Mouse (Mus musculus) MEL (cell line): ENCODE data around the gene Lpcat3. TPM values are rescaled to one million over a fixed set of nuclear protein-coding genes. Genes with fewer than 3 reads are reported as not detected.
A peak's percentile ranks its signal among the peaks of the same experiment; 100 is the strongest.

Experiments
- DNase-seq: peaks from one replicate; pipeline ENCODE4 v3.0.0; 2011; ENCODE audit warnings: low read depth, low spot score
- H3K27ac ChIP-seq: 2 replicates; pipeline ENCODE4 v1.5.1; 2012; ENCODE audit warnings: low read depth, mild to moderate bottlenecking, control low read depth, low read length, moderate library complexity; ENCODE audit not compliant: control insufficient read depth
- H3K27me3 ChIP-seq, 2 experiments: fragments of 150-350 bp in 1 of 2; sonication (generic) in 1 of 2; 2 replicates each; pipeline ENCODE4 v1.6.1; 2012; ENCODE audit warnings: low read length in 2 of 2, mild to moderate bottlenecking in 2 of 2, improper control_type of control experiment in 1 of 2, moderate library complexity in 1 of 2; ENCODE audit not compliant: insufficient read depth in 2 of 2, control insufficient read depth in 1 of 2
- H3K36me3 ChIP-seq, 2 experiments: 2 replicates each; pipeline ENCODE4 v1.6.1; 2012 to 2014; ENCODE audit warnings: low read length in 2 of 2, improper control_type of control experiment in 1 of 2, inconsistent platforms in 1 of 2, mild to moderate bottlenecking in 1 of 2; ENCODE audit not compliant: insufficient read depth in 2 of 2, control insufficient read depth in 1 of 2
- H3K4me1 ChIP-seq, 2 experiments: fragments of 150-350 bp in 1 of 2; sonication (generic) in 1 of 2; 2 replicates each; pipeline ENCODE4 v1.6.1; 2012; ENCODE audit warnings: low read length in 2 of 2, improper control_type of control experiment in 1 of 2, mild to moderate bottlenecking in 1 of 2; ENCODE audit not compliant: insufficient read depth in 2 of 2, control insufficient read depth in 1 of 2
- H3K4me3 ChIP-seq, 2 experiments: fragments of 150-350 bp in 1 of 2; sonication (generic) in 1 of 2; 2 replicates each; pipeline ENCODE4 v1.5.1; 2012; ENCODE audit warnings: low read depth in 2 of 2, low read length in 2 of 2, mild to moderate bottlenecking in 2 of 2, moderate library complexity in 2 of 2, control low read depth in 1 of 2, improper control_type of control experiment in 1 of 2; ENCODE audit not compliant: control insufficient read depth in 1 of 2, insufficient read depth in 1 of 2
- H3K79me2 ChIP-seq: 2 replicates; pipeline ENCODE4 v1.6.1; 2012; ENCODE audit warnings: mild to moderate bottlenecking, low read length, moderate library complexity; ENCODE audit not compliant: control insufficient read depth, poor library complexity, insufficient read depth
- H3K9ac ChIP-seq: 2 replicates; pipeline ENCODE4 v1.6.1; 2012; ENCODE audit warnings: low read depth, mild to moderate bottlenecking, control low read depth, low read length, moderate library complexity; ENCODE audit not compliant: control insufficient read depth, poor library complexity, severe bottlenecking
- H3K9me3 ChIP-seq: fragments of 150-350 bp; sonication (generic); replicated peaks from 2 replicates; pipeline ENCODE4 v1.6.1; 2012; ENCODE audit warnings: mild to moderate bottlenecking, low read length, improper control_type of control experiment, moderate library complexity; ENCODE audit not compliant: insufficient read depth
- BHLHE40 ChIP-seq: IDR thresholded peaks from 2 replicates; pipeline ENCODE4 v1.6.1; 2012; ENCODE audit warnings: low read depth, mild to moderate bottlenecking, inconsistent platforms, low read length, improper control_type of control experiment, borderline replicate concordance
- ELF1 ChIP-seq: IDR thresholded peaks from 2 replicates; pipeline ENCODE4 v1.6.1; 2014; ENCODE audit warnings: low read depth, mild to moderate bottlenecking, inconsistent platforms, low read length, improper control_type of control experiment, moderate library complexity
- EP300 ChIP-seq, 2 experiments: IDR thresholded peaks; 2 replicates each; pipeline ENCODE4 v1.6.1; 2011; ENCODE audit warnings: improper control_type of control experiment in 2 of 2, low read length in 2 of 2, low read depth in 1 of 2, mild to moderate bottlenecking in 1 of 2
- ETS1 ChIP-seq: IDR thresholded peaks from 2 replicates; pipeline ENCODE4 v1.6.1; 2012; ENCODE audit warnings: low read depth, mild to moderate bottlenecking, inconsistent platforms, low read length, improper control_type of control experiment, moderate library complexity
- GATA1 ChIP-seq: IDR thresholded peaks from 2 replicates; pipeline ENCODE4 v1.6.1; 2011; ENCODE audit warnings: low read depth, low read length, improper control_type of control experiment
- HCFC1 ChIP-seq: IDR thresholded peaks from 2 replicates; pipeline ENCODE4 v1.6.1; 2012; ENCODE audit warnings: low read depth, mild to moderate bottlenecking, inconsistent platforms, low read length, improper control_type of control experiment, moderate library complexity
- JUND ChIP-seq: IDR thresholded peaks from 2 replicates; pipeline ENCODE4 v1.6.1; 2011; ENCODE audit warnings: low read depth, mild to moderate bottlenecking, improper control_type of control experiment, low read length
- MAFK ChIP-seq: IDR thresholded peaks from 2 replicates; pipeline ENCODE4 v1.6.1; 2011; ENCODE audit warnings: low read depth, mild to moderate bottlenecking, low read length, improper control_type of control experiment, borderline replicate concordance
- MYB ChIP-seq: IDR thresholded peaks from 2 replicates; pipeline ENCODE4 v1.6.1; 2011; ENCODE audit warnings: mild to moderate bottlenecking, low read depth, low read length, improper control_type of control experiment
- RAD21 ChIP-seq: IDR thresholded peaks from 2 replicates; pipeline ENCODE4 v1.6.1; 2011; ENCODE audit warnings: mild to moderate bottlenecking, low read depth, low read length, improper control_type of control experiment
- SIN3A ChIP-seq: IDR thresholded peaks from 2 replicates; pipeline ENCODE4 v1.6.1; 2012; ENCODE audit warnings: low read length, improper control_type of control experiment, inconsistent platforms
- SMC3 ChIP-seq: IDR thresholded peaks from 2 replicates; pipeline ENCODE4 v1.6.1; 2011; ENCODE audit warnings: low read depth, low read length, improper control_type of control experiment
- TAL1 ChIP-seq: IDR thresholded peaks from 2 replicates; pipeline ENCODE4 v1.6.1; 2012; ENCODE audit warnings: mild to moderate bottlenecking, inconsistent platforms, low read length, moderate library complexity, mixed read lengths
- TBP ChIP-seq: IDR thresholded peaks from 2 replicates; pipeline ENCODE4 v1.8.0; 2011; ENCODE audit warnings: low read depth, low read length, improper control_type of control experiment
- TCF12 ChIP-seq: IDR thresholded peaks from 2 replicates; pipeline ENCODE4 v1.6.1; 2014; ENCODE audit warnings: low read depth, mild to moderate bottlenecking, inconsistent platforms, low read length, improper control_type of control experiment, moderate library complexity
- USF2 ChIP-seq, 2 experiments: IDR thresholded peaks; 2 replicates each; pipeline ENCODE4 v1.6.1; 2011 to 2012; ENCODE audit warnings: improper control_type of control experiment in 2 of 2, low read length in 2 of 2, borderline replicate concordance in 1 of 2, inconsistent platforms in 1 of 2, low read depth in 1 of 2, mild to moderate bottlenecking in 1 of 2; ENCODE audit not compliant: insufficient read depth in 1 of 2
- ZMIZ1 ChIP-seq: IDR thresholded peaks from 2 replicates; pipeline ENCODE4 v1.6.1; 2012; ENCODE audit warnings: low read depth, mild to moderate bottlenecking, inconsistent platforms, low read length, improper control_type of control experiment, moderate library complexity
- ZNF384 ChIP-seq: IDR thresholded peaks from 2 replicates; pipeline ENCODE4 v1.6.1; 2012; ENCODE audit warnings: low read depth, mild to moderate bottlenecking, inconsistent platforms, low read length, improper control_type of control experiment
- polyA plus RNA-seq, 2 experiments: library from polyadenylated mRNA; stranded (reverse) in 1 of 2; unstranded in 1 of 2; fragments of >175 nt in 1 of 2; fragments of >200 nt in 1 of 2; gene quantifications; 2 replicates each; pipeline versions ENCODE4 v1.2.1 to v1.2.4; 2012; ENCODE audit warnings: low replicate concordance in 2 of 2, low read depth in 1 of 2; ENCODE audit not compliant: insufficient read length in 2 of 2, insufficient read depth in 1 of 2, missing spikeins in 1 of 2
- total RNA-seq: library from RNA; depleted of rRNA; stranded (reverse); fragments of 300-350 nt; gene quantifications from 2 replicates; pipeline ENCODE4 v1.2.3, GENCODE M21; 2012

Gene Lpcat3
- total and polyA plus RNA-seq, 3 experiments = 135 to 337 TPM; not detected in 1

GRCm38 (mm10) chr6:124640997-124641396 lies 21.8 kb upstream of the Lpcat3 start (continued):
- TF ChIP-seq USF2 (IDR thresholded peaks at IDR 0.05; ENCODE audit: borderline replicate concordance in 1 of 2, insufficient read depth in 1 of 2, low read depth in 1 of 2, low read length in 2 of 2) (no peak), MYB (no peak)
- TF ChIP-seq, all 39 proteins: peak for 11

- peak; percentile 78 for DNase-seq
- H3K79me2 ChIP-seq = no peaks in the 10 kb centered on the region
- H3K9ac ChIP-seq = no peak overlapping the region
- no peaks in the 10 kb centered on the region for H3K9me3 ChIP-seq
- H3K27me3 ChIP-seq = no peaks in the 10 kb centered on the region
- peak overlapping the region; percentile 7; the same call in 1 of the 2 replicates for H3K27ac ChIP-seq
- H3K4me1 ChIP-seq = peaks cover 7 to 21% of the 10 kb centered on the region in 2 experiments
- no peak overlapping the region for H3K4me3 ChIP-seq
- H3K36me3 ChIP-seq = peaks cover 0 to 3% of the 10 kb centered on the region in 2 experiments; a peak in 2 of 4 replicates
- TF ChIP-seq TAL1 = peak; percentile 79
- peak; percentile 91 for TF ChIP-seq TCF12
- TF ChIP-seq ELF1 = no peak
- peak; percentile 75 for TF ChIP-seq ETS1
- no peak for TF ChIP-seq TBP
- TF ChIP-seq SIN3A = peak; percentile 64
- peak; percentile 72 to 81 for TF ChIP-seq EP300 (IDR thresholded peaks at IDR 0.05; ENCODE audit: low read depth in 1 of 2, low read length in 2 of 2)
- TF ChIP-seq GATA1 = peak; percentile 84
Observed at GRCm38 (mm10) chr6:124646394-124646793, 16.4 kb upstream of the Lpcat3 start.

GRCm38 (mm10) chr6:124655893-124656292 lies 6.9 kb upstream of the Lpcat3 start:
- no peak for DNase-seq
- TF ChIP-seq BHLHE40 = no peak
- TF ChIP-seq ETS1 = peak; percentile 59; the same call in 1 of the 2 replicates
- Histone ChIP-seq H3K4me1 (peaks cover 3 to 17% of the 10 kb centered on the region in 2 experiments), H3K4me3 (no peak overlapping the region), H3K9me3 (no peaks in the 10 kb centered on the region), H3K36me3 (peaks cover 0 to 3% of the 10 kb centered on the region in 2 experiments; a peak in 1 of 4 replicates), H3K27me3 (no peaks in the 10 kb centered on the region), H3K9ac (no peak overlapping the region), H3K79me2 (no peaks in the 10 kb centered on the region), H3K27ac (no peak overlapping the region)

DNA sequence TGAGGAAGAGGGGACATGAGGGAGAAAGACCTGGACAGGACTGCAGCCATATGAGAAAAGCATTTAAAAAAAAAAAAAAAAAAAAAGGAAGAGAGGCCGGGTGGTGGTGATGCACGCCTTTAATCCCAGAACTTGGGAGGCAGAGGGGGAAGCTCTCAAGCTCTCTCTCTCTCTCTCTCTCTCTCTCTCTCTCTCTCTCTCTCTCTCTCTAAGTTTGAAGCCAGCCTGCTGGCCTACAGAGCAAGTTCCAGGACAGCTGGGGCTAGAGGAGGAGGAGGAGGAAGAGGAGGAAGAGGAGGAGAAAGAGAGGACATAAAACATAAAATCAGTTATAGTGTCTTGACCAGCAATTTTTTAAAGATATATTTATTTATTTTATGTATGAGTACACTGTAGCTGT lies 4.8 kb upstream of the Lpcat3 start:
- peaks cover 3% of the 10 kb centered on the region for H3K79me2 ChIP-seq
- no peak overlapping the region for H3K27ac ChIP-seq
- peaks cover 9 to 20% of the 10 kb centered on the region in 2 experiments for H3K4me1 ChIP-seq
- no peaks in the 10 kb centered on the region for H3K27me3 ChIP-seq
- H3K9me3 ChIP-seq = no peaks in the 10 kb centered on the region
- H3K36me3 ChIP-seq = peaks cover 0 to 13% of the 10 kb centered on the region in 2 experiments; a peak in 2 of 4 replicates
- H3K4me3 ChIP-seq = no peak overlapping the region
- no peak overlapping the region for H3K9ac ChIP-seq
- DNase-seq = no peak
- no peak for TF ChIP-seq HCFC1
- TF ChIP-seq RAD21 = no peak
- TF ChIP-seq ZMIZ1 = no peak
- no peak for TF ChIP-seq MAFK
- peak; percentile 92 for TF ChIP-seq JUND
- no peak for TF ChIP-seq ETS1
- TF ChIP-seq ZNF384 = peak; percentile 80
- no peak for TF ChIP-seq SMC3
- TF ChIP-seq SIN3A = no peak
- no peak for TF ChIP-seq MYB
- TF ChIP-seq, all 39 proteins: peak for 2
